Mouse (Mus musculus): Measurements from ENCODE around the gene Sdhaf2. TPM values are rescaled to one million over a fixed set of nuclear protein-coding genes. Genes with fewer than 3 reads are reported as not detected.

The Sdhaf2 gene
- polyA plus RNA-seq, 1 experiment from 2014 or later, result 63.5 TPM

GRCm38 (mm10) chr19:10457484-10457800 is 68.5 kb downstream of the Sdhaf2 start:
- H3K36me3 ChIP-seq, result no peaks in the 10 kb centered on the region
- peak overlapping the region; percentile 52 for H3K4me3 ChIP-seq
- peaks cover 24% of the 10 kb centered on the region for H3K4me1 ChIP-seq
- H3K4me2 ChIP-seq, result peak overlapping the region; percentile 93
- H3K9ac ChIP-seq, result peak overlapping the region; percentile 61
- H3K27ac ChIP-seq, result no peak overlapping the region
- peaks cover 92% of the 10 kb centered on the region for H3K27me3 ChIP-seq
- under 1% methylated on average over 34 of the region's 34 CpGs for WGBS
- ATAC-seq (ENCODE audit: insufficient number of reproducible peaks, insufficient read depth, low FRiP score, low TSS enrichment, low read depth), result peak; percentile 80
- no peaks in the 10 kb centered on the region for H3K9me3 ChIP-seq

GRCm38 (mm10) chr19:10456752-10457483 is 69.0 kb downstream of the Sdhaf2 start, which contains the start of gene Lrrc10b:
Gene Lrrc10b (minus strand): TSS chr19:10457473.
- H3K27me3 ChIP-seq, result peaks cover 92% of the 10 kb centered on the region
- H3K36me3 ChIP-seq, result no peaks in the 10 kb centered on the region
- ATAC-seq (ENCODE audit: insufficient number of reproducible peaks, insufficient read depth, low FRiP score, low TSS enrichment, low read depth), result peak; percentile 59
- peak within 1 kb of the TSS; percentile 52 for H3K4me3 ChIP-seq
- H3K4me1 ChIP-seq, result peaks cover 20% of the 10 kb centered on the region
- H3K4me2 ChIP-seq, result peak within 1 kb of the TSS; percentile 93
- WGBS, result under 1% methylated on average over 94 of the region's 96 CpGs
- peak within 1 kb of the TSS; percentile 61 for H3K9ac ChIP-seq
- H3K9me3 ChIP-seq, result no peaks in the 10 kb centered on the region
- H3K27ac ChIP-seq, result no peak within 1 kb of the TSS

DNA sequence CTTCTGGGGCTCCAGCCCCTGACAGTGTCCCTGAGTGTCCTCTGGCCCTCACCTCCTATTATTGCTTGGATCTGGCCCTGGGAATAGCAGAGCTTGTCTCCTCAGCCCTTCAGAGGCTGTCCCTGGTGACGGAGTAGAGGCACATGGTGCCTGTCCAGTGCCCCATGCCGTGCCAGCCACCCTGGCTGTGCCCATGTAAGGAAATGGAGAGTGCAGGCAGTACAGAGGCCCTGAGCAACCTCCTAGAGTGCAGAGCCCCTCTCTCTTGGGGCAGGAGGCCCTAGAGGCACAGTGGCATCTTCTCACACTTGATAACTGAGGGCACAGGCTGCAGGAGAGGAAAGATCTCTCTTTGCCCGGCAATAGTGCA is 70.5 kb downstream of the Sdhaf2 start:
- no peak overlapping the region for H3K4me2 ChIP-seq
- no peak overlapping the region for H3K9ac ChIP-seq
- 66% methylated on average over 3 of the region's 3 CpGs for WGBS
- no peak overlapping the region for H3K27ac ChIP-seq
- no peaks in the 10 kb centered on the region for H3K36me3 ChIP-seq
- H3K4me1 ChIP-seq, result peaks cover 20% of the 10 kb centered on the region
- no peaks in the 10 kb centered on the region for H3K9me3 ChIP-seq
- no peak overlapping the region for H3K4me3 ChIP-seq
- peaks cover 82% of the 10 kb centered on the region for H3K27me3 ChIP-seq
- no peak for ATAC-seq (ENCODE audit: insufficient number of reproducible peaks, insufficient read depth, low FRiP score, low TSS enrichment, low read depth)

DNA sequence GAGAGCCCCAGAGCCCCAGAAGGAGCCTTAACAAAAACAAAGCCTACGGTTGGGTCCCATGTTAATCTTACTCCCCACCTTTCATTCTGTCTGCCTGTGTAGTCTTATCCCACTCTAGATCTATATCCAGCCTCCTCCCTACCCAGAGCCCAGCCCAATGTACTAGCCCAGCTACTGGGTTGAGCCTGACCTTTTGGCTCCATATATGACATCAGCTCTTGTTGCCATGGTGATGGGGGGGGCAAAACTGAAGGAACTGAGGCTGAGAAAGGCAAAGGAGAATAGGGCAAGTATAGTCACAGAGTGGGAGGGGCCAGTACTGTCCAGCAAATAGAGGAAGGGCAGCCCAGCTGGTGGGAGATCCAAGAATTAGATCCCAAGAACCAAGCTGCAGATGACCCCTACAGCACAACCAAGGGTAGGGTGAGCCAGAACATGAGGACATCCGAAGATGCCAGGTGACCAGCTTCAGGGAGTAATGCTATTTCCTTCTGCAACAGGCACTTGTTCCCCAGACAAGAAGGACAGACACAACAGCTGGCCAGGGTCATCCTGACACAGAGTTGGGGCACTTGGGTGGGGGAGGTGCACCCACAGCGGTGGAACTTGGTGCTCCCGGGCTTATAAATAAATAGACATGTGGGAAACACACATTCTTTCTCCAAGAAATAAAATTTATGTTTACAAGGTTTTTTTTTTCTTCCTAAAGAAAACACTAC is 71.1 kb downstream of the Sdhaf2 start:
- no peak overlapping the region for H3K27ac ChIP-seq
- H3K4me2 ChIP-seq, result no peak overlapping the region
- no peak for ATAC-seq (ENCODE audit: insufficient number of reproducible peaks, insufficient read depth, low FRiP score, low TSS enrichment, low read depth)
- H3K9ac ChIP-seq, result no peak overlapping the region
- H3K4me3 ChIP-seq, result no peak overlapping the region
- H3K36me3 ChIP-seq, result no peaks in the 10 kb centered on the region
- 66% methylated on average over 4 of the region's 4 CpGs for WGBS
- peaks cover 82% of the 10 kb centered on the region for H3K27me3 ChIP-seq
- no peaks in the 10 kb centered on the region for H3K9me3 ChIP-seq
- H3K4me1 ChIP-seq, result peaks cover 20% of the 10 kb centered on the region

Other genes starting within 250 kb of the Sdhaf2 start
- gene Dagla, start 221.3 kb downstream of the Sdhaf2 start, polyA plus RNA-seq (2015; fragmentation: Nextera tagmentation; extraction: Ambion mirVana), result 2.2 and 2.4 TPM in 2 replicates
- gene Syt7, start 137.1 kb downstream of the Sdhaf2 start, polyA plus RNA-seq (2015; fragmentation: Nextera tagmentation; extraction: Ambion mirVana), result 0.46 and 0.76 TPM in 2 replicates
- gene Lrrc10b, start 68.7 kb downstream of the Sdhaf2 start, polyA plus RNA-seq (2015; fragmentation: Nextera tagmentation; extraction: Ambion mirVana), result 0.25 and 0.28 TPM in 2 replicates
- 0.27 and 0.39 TPM in 2 replicates for gene Ppp1r32, start 43.2 kb downstream of the Sdhaf2 start, polyA plus RNA-seq (2015; fragmentation: Nextera tagmentation; extraction: Ambion mirVana)
- 48.3 and 50.1 TPM in 2 replicates for gene Cpsf7, start 876 bp downstream of the Sdhaf2 start, polyA plus RNA-seq (2015; fragmentation: Nextera tagmentation; extraction: Ambion mirVana)
- gene Tmem216, start 30.1 kb upstream of the Sdhaf2 start, polyA plus RNA-seq (2015; fragmentation: Nextera tagmentation; extraction: Ambion mirVana), result 62.9 and 63.7 TPM in 2 replicates
- gene Cyb561a3, start 51.0 kb upstream of the Sdhaf2 start, polyA plus RNA-seq (2015; fragmentation: Nextera tagmentation; extraction: Ambion mirVana), result 18.7 and 21.8 TPM in 2 replicates
- gene Tmem138, start 51.2 kb upstream of the Sdhaf2 start, polyA plus RNA-seq (2015; fragmentation: Nextera tagmentation; extraction: Ambion mirVana), result 38.3 and 39.1 TPM in 2 replicates
- gene Ddb1, start 79.2 kb upstream of the Sdhaf2 start, polyA plus RNA-seq (2015; fragmentation: Nextera tagmentation; extraction: Ambion mirVana), result 355 and 368 TPM in 2 replicates
- 16.3 and 17.0 TPM in 2 replicates for gene Tkfc, start 79.5 kb upstream of the Sdhaf2 start, polyA plus RNA-seq (2015; fragmentation: Nextera tagmentation; extraction: Ambion mirVana)
- 3.1 and 3.8 TPM in 2 replicates for gene Vwce, start 108.1 kb upstream of the Sdhaf2 start, polyA plus RNA-seq (2015; fragmentation: Nextera tagmentation; extraction: Ambion mirVana)
- gene Pga5, start 151.9 kb upstream of the Sdhaf2 start, polyA plus RNA-seq (2015; fragmentation: Nextera tagmentation; extraction: Ambion mirVana), result not detected in 2 replicates
- gene Vps37c, start 162.6 kb upstream of the Sdhaf2 start, polyA plus RNA-seq (2015; fragmentation: Nextera tagmentation; extraction: Ambion mirVana), result 36.4 and 36.8 TPM in 2 replicates
- 0.41 and 0.42 TPM in 2 replicates for gene Cd5, start 212.9 kb upstream of the Sdhaf2 start, polyA plus RNA-seq (2015; fragmentation: Nextera tagmentation; extraction: Ambion mirVana)